Mouse (Mus musculus) liver, embryonic 14.5 days (tissue): ENCODE data around the gene Slc23a4. TPM values are rescaled to one million over a fixed set of nuclear protein-coding genes. Genes with fewer than 3 reads are reported as not detected.

Source experiments
- ATAC-seq: fragments of 200-750 bp; cut with Nextera tagmentation; 2 replicates; pipeline ENCODE4 v1.8.0; 2017; ENCODE audit warnings: moderate number of reproducible peaks, mild to moderate bottlenecking, moderate library complexity; ENCODE audit not compliant: insufficient read depth
- DNase-seq, 3 experiments: peaks; one replicate each; pipeline ENCODE4 v3.0.0-alpha.2; 2012 to 2013; ENCODE audit warnings: low read depth in 3 of 3, low spot score in 3 of 3
- H3K27ac ChIP-seq: fragments of 300-500 bp; sonication (generic); 2 replicates; pipeline ENCODE4 v1.5.1; 2014; ENCODE audit warnings: moderate library complexity, mild to moderate bottlenecking, control low read depth, inconsistent platforms
- H3K27me3 ChIP-seq: fragments of 300-500 bp; sonication (generic); 2 replicates; pipeline ENCODE4 v1.6.1; 2014; ENCODE audit warnings: mild to moderate bottlenecking, low read length, moderate library complexity; ENCODE audit not compliant: control insufficient read depth, insufficient read depth
- H3K36me3 ChIP-seq: fragments of 300-500 bp; sonication (generic); replicated peaks from 2 replicates; pipeline ENCODE4 v1.6.1; 2014; ENCODE audit warnings: low read depth; ENCODE audit not compliant: control insufficient read depth, insufficient read depth
- H3K4me1 ChIP-seq, 2 experiments: fragments of 200-500 bp in 1 of 2; fragments of 300-500 bp in 1 of 2; sonication (generic) in 1 of 2; replicated peaks; 2 replicates each; pipeline ENCODE4 v1.6.1; 2012 to 2014; ENCODE audit warnings: antibody characterized with exemption in 1 of 2, inconsistent platforms in 1 of 2, low read length in 1 of 2; ENCODE audit not compliant: control insufficient read depth in 2 of 2, insufficient read depth in 2 of 2
- H3K4me2 ChIP-seq: fragments of 300-500 bp; sonication (generic); 2 replicates; pipeline ENCODE4 v1.6.1; 2014; ENCODE audit warnings: low read depth, mild to moderate bottlenecking, control low read depth, moderate library complexity
- H3K4me3 ChIP-seq, 2 experiments: fragments of 200-500 bp in 1 of 2; fragments of 300-500 bp in 1 of 2; sonication (generic) in 1 of 2; 2 replicates each; pipeline ENCODE4 v1.5.1; 2012 to 2014; ENCODE audit warnings: low read depth in 2 of 2, low read length in 2 of 2, mild to moderate bottlenecking in 2 of 2, control low read depth in 1 of 2, inconsistent platforms in 1 of 2, moderate library complexity in 1 of 2; ENCODE audit not compliant: insufficient read depth in 1 of 2
- H3K9ac ChIP-seq: fragments of 300-500 bp; sonication (generic); replicated peaks from 2 replicates; pipeline ENCODE4 v1.6.1; 2014; ENCODE audit warnings: mild to moderate bottlenecking, control low read depth, moderate library complexity
- H3K9me3 ChIP-seq: fragments of 300-500 bp; sonication (generic); 2 replicates; pipeline ENCODE4 v1.6.1; 2016; ENCODE audit warnings: low read length, mixed read lengths; ENCODE audit not compliant: control insufficient read depth
- CTCF ChIP-seq: IDR thresholded peaks from 2 replicates; pipeline ENCODE4 v1.5.1; 2016; ENCODE audit warnings: antibody characterized with exemption, low read depth, control low read depth
- EP300 ChIP-seq: IDR thresholded peaks from 2 replicates; pipeline ENCODE4 v1.6.1; 2016; ENCODE audit warnings: antibody characterized with exemption, low read depth
- WGBS: fragments of 180-500 bp; shearing (Covaris S2); extraction: QIAGEN DNeasy Blood & Tissue Kit; methylation state at CpG from one replicate; pipeline ENCODE4 v1.1.7; 2014; ENCODE audit not compliant: insufficient replicate concordance; 5-methylcytosine and 5-hydroxymethylcytosine counted together
- polyA plus RNA-seq, 2 experiments: library from polyadenylated mRNA; depleted of rRNA in 1 of 2; stranded (reverse) in 1 of 2; unstranded in 1 of 2; fragments of >200 nt; fragmentation: Nextera tagmentation in 1 of 2; extraction: Ambion mirVana in 1 of 2; gene quantifications; 2 replicates each; pipeline versions ENCODE4 v1.2.1 to v1.2.3; 2012 to 2014

The Slc23a4 gene
- polyA plus RNA-seq, 2 experiments, result 0.06 to 0.17 TPM

GRCm38 (mm10) chr6:34920631-34921030, 67.6 kb downstream of the Slc23a4 start:
- H3K9me3 ChIP-seq, result no peaks in the 10 kb centered on the region
- no peak overlapping the region for H3K27ac ChIP-seq
- no peak for DNase-seq
- TF ChIP-seq EP300 (no peak), CTCF (no peak)
- ATAC-seq, result no peak
- H3K36me3 ChIP-seq, result no peaks in the 10 kb centered on the region
- H3K9ac ChIP-seq, result no peak overlapping the region
- H3K4me2 ChIP-seq, result no peak overlapping the region
- no peaks in the 10 kb centered on the region for H3K27me3 ChIP-seq
- WGBS, result 79% methylated on average over 12 of the region's 12 CpGs
- H3K4me3 ChIP-seq, result no peak overlapping the region
- peaks cover 0 to 8% of the 10 kb centered on the region in 2 experiments; a peak in 2 of 4 replicates for H3K4me1 ChIP-seq

GRCm38 (mm10) chr6:34919956-34920355, 68.2 kb downstream of the Slc23a4 start, which contains the start of gene Stra8:
Stra8 (plus strand) TSS chr6:34920163.
- DNase-seq, result no peak
- Histone ChIP-seq H3K4me1 (peaks cover 0 to 8% of the 10 kb centered on the region in 2 experiments; a peak in 2 of 4 replicates), H3K9ac (no peak within 1 kb of the TSS), H3K4me3 (no peak within 1 kb of the TSS), H3K4me2 (no peak within 1 kb of the TSS), H3K36me3 (no peaks in the 10 kb centered on the region), H3K9me3 (no peaks in the 10 kb centered on the region), H3K27ac (no peak within 1 kb of the TSS), H3K27me3 (no peaks in the 10 kb centered on the region)
- WGBS, result 51% methylated on average over 10 of the region's 10 CpGs
- ATAC-seq, result no peak
- TF ChIP-seq CTCF (no peak), EP300 (no peak)

DNA sequence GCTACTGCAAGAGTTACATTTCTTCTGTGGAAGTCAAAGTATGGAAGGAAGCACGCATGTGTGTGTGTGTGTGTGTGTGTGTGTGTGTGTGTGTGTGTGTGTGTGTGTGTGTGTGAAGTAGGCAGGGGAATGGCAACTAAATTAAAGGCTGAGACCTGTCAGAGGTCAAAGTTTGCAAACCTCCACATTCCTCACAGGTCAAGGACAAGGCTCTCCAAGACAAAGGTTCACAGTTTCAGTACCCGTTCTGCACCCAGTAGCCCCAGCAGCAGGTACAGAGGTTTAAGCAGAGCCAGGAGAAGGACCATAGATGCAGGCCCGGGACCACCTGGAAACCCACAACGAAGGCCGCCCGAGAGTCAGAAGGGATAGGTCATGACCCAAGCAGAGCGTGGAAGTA, 69.1 kb downstream of the Slc23a4 start:
- no peak overlapping the region for H3K27ac ChIP-seq
- ATAC-seq (no peak), DNase-seq (no peak)
- H3K9me3 ChIP-seq, result no peaks in the 10 kb centered on the region
- no peaks in the 10 kb centered on the region for H3K36me3 ChIP-seq
- no peak overlapping the region for H3K4me2 ChIP-seq
- TF ChIP-seq CTCF (no peak), EP300 (no peak)
- H3K4me1 ChIP-seq, result peaks cover under 1 to 13% of the 10 kb centered on the region in 2 experiments; a peak in 3 of 4 replicates
- 71% methylated on average over 7 of the region's 7 CpGs for WGBS
- no peaks in the 10 kb centered on the region for H3K27me3 ChIP-seq
- H3K9ac ChIP-seq, result no peak overlapping the region
- no peak overlapping the region for H3K4me3 ChIP-seq

DNA sequence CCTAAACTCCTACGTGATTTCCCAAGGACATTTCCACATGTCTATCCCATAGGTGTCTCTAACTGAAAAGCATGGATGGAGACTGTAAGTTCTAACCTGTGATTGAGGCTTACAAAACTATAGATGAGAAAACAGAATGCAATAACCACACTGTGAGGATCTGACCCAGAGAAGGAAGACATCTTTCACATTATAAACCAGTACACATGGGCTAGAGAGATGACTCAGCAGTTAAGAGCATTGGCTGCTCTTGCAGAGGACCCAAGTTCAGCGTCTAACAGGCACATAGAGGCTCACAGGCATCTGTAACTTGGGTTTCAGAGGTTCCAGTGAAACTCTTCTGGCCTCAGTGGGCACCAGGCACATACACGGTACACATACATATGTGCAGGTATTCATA, 73.7 kb downstream of the Slc23a4 start:
- ATAC-seq (no peak), DNase-seq (no peak)
- Histone ChIP-seq H3K4me1 (peaks cover 12 to 29% of the 10 kb centered on the region in 2 experiments), H3K9me3 (no peaks in the 10 kb centered on the region), H3K4me2 (no peak overlapping the region), H3K4me3 (no peak overlapping the region), H3K27ac (no peak overlapping the region), H3K27me3 (no peaks in the 10 kb centered on the region), H3K36me3 (peaks cover under 1% of the 10 kb centered on the region; the same call in 1 of the 2 replicates), H3K9ac (no peak overlapping the region)
- WGBS, result 57% methylated on average over 3 of the region's 3 CpGs
- no peak for TF ChIP-seq CTCF
- no peak for TF ChIP-seq EP300

GRCm38 (mm10) chr6:34913341-34914040, 74.7 kb downstream of the Slc23a4 start:
- H3K4me1 ChIP-seq, result peaks cover 22 to 37% of the 10 kb centered on the region in 2 experiments
- TF ChIP-seq CTCF, result no peak
- no peak for TF ChIP-seq EP300
- H3K9ac ChIP-seq, result no peak overlapping the region
- ATAC-seq (no peak), DNase-seq (no peak)
- H3K27me3 ChIP-seq, result no peaks in the 10 kb centered on the region
- peaks cover 10% of the 10 kb centered on the region for H3K36me3 ChIP-seq
- no peak overlapping the region for H3K4me2 ChIP-seq
- H3K4me3 ChIP-seq, result no peak overlapping the region
- no peaks in the 10 kb centered on the region for H3K9me3 ChIP-seq
- WGBS, result 76% methylated on average over 13 of the region's 13 CpGs
- H3K27ac ChIP-seq, result no peak overlapping the region
